ENCODE assay signal across 12 mouse cellular contexts in the genomic region with DNA sequence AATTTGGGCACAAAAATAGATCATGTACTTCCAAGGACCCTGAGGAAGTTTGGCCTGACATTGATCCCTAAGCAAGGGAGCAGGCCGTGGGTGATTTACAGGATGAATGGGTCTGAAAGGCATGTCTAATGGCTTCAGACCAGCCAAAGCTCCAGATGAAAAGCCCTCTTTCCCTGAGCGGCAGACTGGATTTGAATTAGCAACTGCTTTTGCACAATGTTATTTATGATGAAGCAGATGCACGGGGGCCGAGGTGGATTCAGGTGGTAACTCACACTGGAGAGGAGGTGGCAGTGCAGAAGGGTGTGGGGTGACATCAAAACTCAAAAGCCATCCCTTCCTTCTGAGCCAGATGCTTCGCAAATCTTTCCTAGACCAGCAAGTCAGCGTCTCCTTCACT.
DNase-seq lines count a peak whose midpoint lies in the region; ATAC-seq lines count a peak whose summit lies in the region.
"Had no signal": no experiment of that assay in that cellular context is flagged by ENCODE, and none has a peak within 500 bp of the region (broad histone marks: within the 10 kb centered on the region; RNA-seq: fewer than 3 reads in every experiment).

No protein-coding gene starts in this region.

- no peak for ATAC-seq in forebrain, embryonic 12.5 days (ENCODE audit: low FRiP score)
- ATAC-seq in hindbrain, embryonic 11.5 days (ENCODE audit: low FRiP score): no peak
- no peak for ATAC-seq in midbrain, embryonic 16.5 days

- peaks cover 50% of the 10 kb centered on the region for H3K4me1 ChIP-seq in forebrain, embryonic 12.5 days
- H3K4me1 ChIP-seq in hindbrain, embryonic 11.5 days (replicated peaks; ENCODE audit: control insufficient read depth, insufficient read depth, low read length): peaks cover 2% of the 10 kb centered on the region; the same call in 1 of the 2 replicates
- H3K4me1 ChIP-seq in midbrain, embryonic 16.5 days (ENCODE audit: control insufficient read depth, insufficient read depth, low read length): peaks cover 34% of the 10 kb centered on the region

- H3K4me2 ChIP-seq in forebrain, embryonic 12.5 days: peak overlapping the region; percentile 22; the same call in 1 of the 2 replicates
- H3K4me2 ChIP-seq in hindbrain, embryonic 11.5 days (replicated peaks; ENCODE audit: low read depth, low read length): no peak overlapping the region
- H3K4me2 ChIP-seq in midbrain, embryonic 16.5 days (ENCODE audit: low read length): peak overlapping the region; percentile 7
- H3K4me2 ChIP-seq: liver, embryonic 15.5 days had no signal

- no peaks in the 10 kb centered on the region for H3K9me3 ChIP-seq in forebrain, embryonic 12.5 days
- no peaks in the 10 kb centered on the region for H3K9me3 ChIP-seq in hindbrain, embryonic 11.5 days (ENCODE audit: control insufficient read depth, low read length)
- H3K9me3 ChIP-seq in midbrain, embryonic 16.5 days (replicated peaks; ENCODE audit: control insufficient read depth, low read length, poor library complexity, severe bottlenecking): no peaks in the 10 kb centered on the region
- H3K9me3 ChIP-seq: liver, embryonic 15.5 days had no signal

- no peak overlapping the region for H3K27ac ChIP-seq in forebrain, embryonic 12.5 days
- H3K27ac ChIP-seq in hindbrain, embryonic 11.5 days (ENCODE audit: low read depth, low read length): no peak overlapping the region; the same call in 1 of the 2 replicates
- 0 out of 2 replicates have a peak overlapping the region, but pooled peaks have one; percentile 22 for H3K27ac ChIP-seq in midbrain, embryonic 16.5 days (ENCODE audit: low read length)
- H3K27ac ChIP-seq: liver, embryonic 15.5 days had no signal

- intact Hi-C loops in left cerebral cortex, postnatal 25 days (cut with DNase I): loop anchor here (1.0 to 5.0 kb wide), 3 partner anchors 380 to 480 kb away; partner anchors contain the start of gene Rasgef1b

- no peak overlapping the region for H3K4me3 ChIP-seq in forebrain, embryonic 12.5 days (replicated peaks)
- H3K4me3 ChIP-seq in hindbrain, embryonic 11.5 days (ENCODE audit: low read depth, low read length): no peak overlapping the region
- no peak overlapping the region for H3K4me3 ChIP-seq in midbrain, embryonic 16.5 days (ENCODE audit: low read depth, low read length)
- H3K4me3 ChIP-seq: liver, embryonic 15.5 days had no signal

- no peak overlapping the region for H3K9ac ChIP-seq in forebrain, embryonic 12.5 days
- H3K9ac ChIP-seq in hindbrain, embryonic 11.5 days (ENCODE audit: low read depth, low read length): no peak overlapping the region
- no peak overlapping the region for H3K9ac ChIP-seq in midbrain, embryonic 16.5 days (ENCODE audit: low read depth, low read length)
- H3K9ac ChIP-seq: liver, embryonic 15.5 days had no signal

- H3K36me3 ChIP-seq in forebrain, embryonic 12.5 days (replicated peaks): no peaks in the 10 kb centered on the region; the same call in none of the 2 replicates
- no peaks in the 10 kb centered on the region for H3K36me3 ChIP-seq in hindbrain, embryonic 11.5 days (ENCODE audit: control insufficient read depth, insufficient read depth, low read length)
- H3K36me3 ChIP-seq in midbrain, embryonic 16.5 days (ENCODE audit: control insufficient read depth, insufficient read depth, low read length): no peaks in the 10 kb centered on the region
- H3K36me3 ChIP-seq: liver, embryonic 15.5 days had no signal

- peak; percentile 39 to 84 for DNase-seq in left cerebral cortex, postnatal 25 days (ENCODE audit: low spot score in 2 of 2)
- no peak for DNase-seq in left cerebral cortex, adult 11 months (ENCODE audit: low spot score)
- DNase-seq in hindbrain, embryonic 11.5 days (ENCODE audit: low spot score): peak; percentile 18
- no peak for DNase-seq in gastrocnemius, adult 18-20 months (ENCODE audit: low spot score)
- DNase-seq in layer of hippocampus, adult 8-10 months (ENCODE audit: low spot score in 2 of 2): no peak
- no peak for DNase-seq in spleen, adult 12 weeks (ENCODE audit: low spot score)
- DNase-seq: adrenal gland, adult 2 months; cerebellum, adult 18-20 months; kidney, postnatal 25 days had no signal

- 34% methylated on average over 6 of the region's 6 CpGs for WGBS in forebrain, embryonic 12.5 days
- WGBS in hindbrain, embryonic 11.5 days: 52% methylated on average over 6 of the region's 6 CpGs
- 24% methylated on average over 6 of the region's 6 CpGs for WGBS in midbrain, embryonic 16.5 days

- H3K27me3 ChIP-seq in forebrain, embryonic 12.5 days: peaks cover 12% of the 10 kb centered on the region; the same call in 1 of the 2 replicates
- peaks cover 3% of the 10 kb centered on the region; the same call in 1 of the 2 replicates for H3K27me3 ChIP-seq in hindbrain, embryonic 11.5 days (ENCODE audit: control insufficient read depth, insufficient read depth, low read length)
- H3K27me3 ChIP-seq in midbrain, embryonic 16.5 days (ENCODE audit: control insufficient read depth, insufficient read depth, low read depth, low read length): no peaks in the 10 kb centered on the region

Comparison
In these comparisons a context has a peak if more than half of its experiments do, and no peak if none do; other contexts are left out.
1. DNase-seq: peak in left cerebral cortex, postnatal 25 days (2 of 2) and hindbrain, embryonic 11.5 days (single experiment); none in left cerebral cortex, adult 11 months (single experiment), gastrocnemius, adult 18-20 months (single experiment), layer of hippocampus, adult 8-10 months (0 of 2) and spleen, adult 12 weeks (single experiment).